Mouse (Mus musculus): Measurements from ENCODE around the gene Fam208b.

The Fam208b gene

GRCm38 (mm10) chr13:3610795-3611438 lies at the start of gene Fam208b:
Gene Fam208b (minus strand): TSS chr13:3611108.
- DNase-seq (ENCODE audit: low read depth, low spot score) = peak; percentile 95

GRCm38 (mm10) chr13:3659163-3660160 lies 48.6 kb upstream of the Fam208b start:
- DNase-seq (ENCODE audit: low read depth, low spot score) = no peak

GRCm38 (mm10) chr13:3654432-3654831 lies 43.5 kb upstream of the Fam208b start:
- DNase-seq (ENCODE audit: low read depth, low spot score) = no peak

- DNase-seq (ENCODE audit: low read depth, low spot score) = no peak
Measured at GRCm38 (mm10) chr13:3650569-3650968, 39.7 kb upstream of the Fam208b start.

- no peak for DNase-seq (ENCODE audit: low read depth, low spot score)
Measured at GRCm38 (mm10) chr13:3646566-3646965, 35.7 kb upstream of the Fam208b start.

GRCm38 (mm10) chr13:3645919-3646318 lies 35.0 kb upstream of the Fam208b start:
- no peak for DNase-seq (ENCODE audit: low read depth, low spot score)

- DNase-seq (ENCODE audit: low read depth, low spot score) = no peak
Measured at GRCm38 (mm10) chr13:3644871-3645270, 34.0 kb upstream of the Fam208b start.

GRCm38 (mm10) chr13:3642538-3642937 lies 31.6 kb upstream of the Fam208b start:
- DNase-seq (ENCODE audit: low read depth, low spot score) = no peak

- peak; percentile 57 for DNase-seq (ENCODE audit: low read depth, low spot score)
Measured at GRCm38 (mm10) chr13:3642049-3642448, 31.1 kb upstream of the Fam208b start.

- DNase-seq (ENCODE audit: low read depth, low spot score) = no peak
Measured at GRCm38 (mm10) chr13:3636797-3637196, 25.9 kb upstream of the Fam208b start.

GRCm38 (mm10) chr13:3635076-3635475 lies 24.2 kb upstream of the Fam208b start:
- DNase-seq (ENCODE audit: low read depth, low spot score) = no peak

GRCm38 (mm10) chr13:3633895-3634811 lies 23.2 kb upstream of the Fam208b start, which contains the start of gene Asb13:
Gene Asb13 (plus strand): TSS chr13:3634032.
- peak; percentile 67 for DNase-seq (ENCODE audit: low read depth, low spot score)

GRCm38 (mm10) chr13:3633131-3633530 lies 22.2 kb upstream of the Fam208b start:
- DNase-seq (ENCODE audit: low read depth, low spot score) = no peak

- DNase-seq (ENCODE audit: low read depth, low spot score) = no peak
Measured at GRCm38 (mm10) chr13:3632551-3632950, 21.6 kb upstream of the Fam208b start.

- peak; percentile 67 for DNase-seq (ENCODE audit: low read depth, low spot score)
Measured at GRCm38 (mm10) chr13:3628102-3628501, 17.2 kb upstream of the Fam208b start.

GRCm38 (mm10) chr13:3627139-3627538 lies 16.2 kb upstream of the Fam208b start:
- no peak for DNase-seq (ENCODE audit: low read depth, low spot score)

GRCm38 (mm10) chr13:3610118-3610794 lies 652 bp downstream of the Fam208b start:
- peak; percentile 37 for DNase-seq (ENCODE audit: low read depth, low spot score)

- DNase-seq (ENCODE audit: low read depth, low spot score) = no peak
Measured at GRCm38 (mm10) chr13:3609780-3610117, 1.2 kb downstream of the Fam208b start.

- DNase-seq (ENCODE audit: low read depth, low spot score) = no peak
Measured at GRCm38 (mm10) chr13:3596232-3596631, 14.7 kb downstream of the Fam208b start.

- no peak for DNase-seq (ENCODE audit: low read depth, low spot score)
Measured at GRCm38 (mm10) chr13:3594311-3594710, 16.6 kb downstream of the Fam208b start.

- DNase-seq (ENCODE audit: low read depth, low spot score) = peak; percentile 15
Measured at GRCm38 (mm10) chr13:3590789-3591188, 20.1 kb downstream of the Fam208b start.

Data from ES-CJ7 (cell line).